Mouse (Mus musculus) NIH3T3 (cell line): ENCODE results near the gene Comt.

Source experiments
- DNase-seq: peaks from one replicate; pipeline ENCODE4 v3.0.0-alpha.2; 2012; ENCODE audit warnings: low read depth

The Comt gene

DNA sequence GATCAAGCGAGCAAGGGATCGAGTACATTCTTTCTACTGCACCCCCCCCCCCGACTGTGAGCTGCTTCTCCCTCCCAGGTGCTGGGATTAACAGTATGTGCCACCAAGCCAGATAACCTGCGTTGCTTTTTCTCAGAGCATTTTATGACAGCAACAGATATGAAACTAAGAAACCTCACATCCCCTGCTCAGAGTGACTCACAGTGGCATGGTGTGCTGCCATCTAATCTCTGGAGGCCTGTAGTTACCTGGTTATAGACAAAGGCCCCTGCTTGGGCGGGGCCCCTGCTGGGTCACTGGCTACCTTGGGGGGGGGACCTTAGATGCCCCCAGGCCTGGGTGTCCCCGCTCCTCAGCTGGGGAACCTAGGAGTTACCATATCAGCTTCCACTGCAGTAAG, 68.7 kb downstream of the Comt start:
- DNase-seq: no peak

- DNase-seq: peak; percentile 87
Measured at GRCm38 (mm10) chr16:18356961-18357360, 69.7 kb downstream of the Comt start.
